Mouse (Mus musculus) ES-E14 (cell line): ENCODE results near the gene Efcab10.

Experiments
- CHD2 ChIP-seq: IDR thresholded peaks from 2 replicates; pipeline ENCODE4 v1.6.1; 2014; ENCODE audit warnings: mild to moderate bottlenecking, low read depth, low read length, inconsistent platforms
- HCFC1 ChIP-seq: IDR thresholded peaks from 2 replicates; pipeline ENCODE4 v1.6.1; 2012; ENCODE audit warnings: low read length, inconsistent platforms, borderline replicate concordance; ENCODE audit not compliant: insufficient read depth
- ZC3H11A ChIP-seq: IDR thresholded peaks from 2 replicates; pipeline ENCODE4 v1.6.1; 2012; ENCODE audit warnings: low read depth, mild to moderate bottlenecking, inconsistent platforms, low read length, borderline replicate concordance
- ZNF384 ChIP-seq: IDR thresholded peaks from 2 replicates; pipeline ENCODE4 v1.6.1; 2012; ENCODE audit warnings: low read depth, low read length, inconsistent platforms

GRCm38 (mm10) chr12:33358345-33358744 lies 36.3 kb upstream of the Efcab10 start:
- no peak for TF ChIP-seq ZNF384
- TF ChIP-seq CHD2, result no peak
- TF ChIP-seq HCFC1, result no peak
- TF ChIP-seq ZC3H11A, result no peak
